Mouse (Mus musculus) layer of hippocampus, adult 11-12 months (tissue): Measurements from ENCODE around the gene Fpr3.
"Not testable (repeated sequence)": the region's sequence is repeated elsewhere in the genome, so short reads cannot be mapped to it uniquely, and the experiment has no call there.

Experiments used
- DNase-seq: peaks from one replicate; pipeline ENCODE4 v3.0.0; 2022; ENCODE audit warnings: low spot score

Fpr3 gene

DNA sequence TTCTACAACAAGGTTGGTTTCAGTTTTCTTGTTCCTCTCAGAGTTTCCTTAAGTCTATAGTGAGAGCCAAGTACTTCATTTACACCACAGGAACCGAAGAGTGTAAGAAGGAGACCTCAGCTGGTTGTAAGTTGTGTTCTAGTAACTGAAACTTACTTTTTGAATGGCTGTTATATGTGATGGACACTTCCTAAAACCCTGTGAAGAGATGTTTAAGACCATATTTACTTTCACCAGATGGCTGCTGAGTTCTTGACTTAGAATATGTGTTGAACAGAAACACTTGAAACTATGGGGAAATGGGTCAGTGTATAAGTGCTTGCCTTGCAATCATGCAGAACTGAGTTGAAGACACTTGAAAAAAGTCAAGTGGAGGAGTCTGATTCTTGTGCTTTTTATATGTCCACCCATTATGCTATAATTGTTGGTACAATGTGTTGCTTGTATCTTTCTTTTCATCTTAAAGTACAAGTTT is at the start of gene Fpr3, which contains the start of gene Fpr2:
Gene Fpr3 (plus strand): TSS at position 79 of the 475 bp plus-strand sequence.
Gene Fpr2 (plus strand): TSS at position 51 of the 475 bp plus-strand sequence.
- DNase-seq: no peak

DNA sequence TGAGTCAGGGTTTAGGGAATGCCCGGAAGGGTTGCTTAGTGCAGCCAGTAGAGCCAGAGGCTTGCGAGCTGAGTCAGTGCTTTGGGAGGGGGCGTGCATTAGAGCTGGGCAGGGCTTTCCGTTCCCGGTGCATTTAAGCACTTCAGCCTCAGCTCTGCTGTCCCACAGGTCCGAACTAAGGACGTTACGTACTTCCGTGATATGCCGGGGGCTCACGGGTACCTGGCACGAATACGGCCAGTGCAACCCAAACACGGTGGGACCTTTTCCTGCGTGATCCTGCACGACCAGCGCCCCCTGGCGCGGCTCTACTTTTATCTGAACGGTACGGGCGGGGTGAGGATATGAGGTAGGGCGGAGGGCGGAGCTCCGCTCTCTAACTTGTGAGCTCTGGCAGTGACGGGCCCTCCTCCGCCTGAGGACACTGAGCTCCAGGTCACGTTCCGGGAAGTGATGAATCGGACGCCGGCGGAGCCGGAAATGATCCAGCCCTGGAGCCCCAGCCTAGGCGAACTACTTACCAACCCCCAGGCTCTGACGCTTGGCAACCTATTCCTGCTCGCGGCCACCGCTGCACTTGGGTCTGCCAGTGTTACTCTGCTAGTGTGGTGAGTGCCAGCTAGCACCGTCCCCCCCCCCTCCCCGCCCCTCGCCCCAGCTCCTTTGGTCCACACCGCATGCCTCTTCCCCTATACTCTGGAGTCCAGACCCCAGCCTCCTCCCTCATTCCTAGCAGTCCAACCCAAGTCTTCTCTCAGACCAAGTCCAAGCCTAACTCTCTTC is 49.5 kb upstream of the Fpr3 start:
- DNase-seq: peak; percentile 99

DNA sequence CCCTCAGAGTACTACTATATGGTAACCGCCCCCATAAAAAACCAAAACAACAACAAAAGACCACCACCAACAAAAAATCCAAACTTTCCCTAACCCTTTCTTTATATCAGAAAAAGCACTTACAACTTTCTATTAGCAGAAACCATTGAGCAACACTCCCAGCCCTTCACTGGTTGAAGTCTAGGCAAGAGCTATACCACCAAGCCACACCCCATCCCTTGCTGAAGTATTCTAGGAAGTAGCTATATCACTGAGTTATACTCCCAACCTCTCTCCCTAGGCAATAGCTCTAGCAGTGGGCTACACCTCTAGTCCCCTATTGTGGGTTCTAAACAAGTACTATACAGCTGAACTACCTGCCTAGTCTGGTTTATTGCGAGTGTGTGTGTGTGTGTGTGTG is 48.4 kb upstream of the Fpr3 start:
- no peak for DNase-seq

DNA sequence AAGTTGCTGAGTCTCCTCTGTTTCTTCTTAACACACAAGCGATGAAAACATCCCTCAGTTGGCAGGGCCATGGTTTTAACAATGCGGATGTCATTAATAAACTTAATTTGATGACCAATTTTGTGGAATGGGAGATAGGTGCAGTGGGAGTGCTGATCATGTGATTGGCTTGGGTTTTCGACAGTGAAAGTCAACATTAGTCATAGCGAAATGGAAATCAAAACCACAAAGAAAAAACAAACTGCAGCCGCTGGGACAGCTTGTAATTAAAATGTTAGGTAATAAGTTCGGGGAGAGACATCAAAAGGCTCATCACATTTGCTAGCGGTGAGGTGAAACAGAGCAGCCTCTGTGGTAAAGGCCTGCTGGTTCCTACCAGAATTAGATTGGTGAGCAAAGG is 46.9 kb upstream of the Fpr3 start:
- no peak for DNase-seq

DNA sequence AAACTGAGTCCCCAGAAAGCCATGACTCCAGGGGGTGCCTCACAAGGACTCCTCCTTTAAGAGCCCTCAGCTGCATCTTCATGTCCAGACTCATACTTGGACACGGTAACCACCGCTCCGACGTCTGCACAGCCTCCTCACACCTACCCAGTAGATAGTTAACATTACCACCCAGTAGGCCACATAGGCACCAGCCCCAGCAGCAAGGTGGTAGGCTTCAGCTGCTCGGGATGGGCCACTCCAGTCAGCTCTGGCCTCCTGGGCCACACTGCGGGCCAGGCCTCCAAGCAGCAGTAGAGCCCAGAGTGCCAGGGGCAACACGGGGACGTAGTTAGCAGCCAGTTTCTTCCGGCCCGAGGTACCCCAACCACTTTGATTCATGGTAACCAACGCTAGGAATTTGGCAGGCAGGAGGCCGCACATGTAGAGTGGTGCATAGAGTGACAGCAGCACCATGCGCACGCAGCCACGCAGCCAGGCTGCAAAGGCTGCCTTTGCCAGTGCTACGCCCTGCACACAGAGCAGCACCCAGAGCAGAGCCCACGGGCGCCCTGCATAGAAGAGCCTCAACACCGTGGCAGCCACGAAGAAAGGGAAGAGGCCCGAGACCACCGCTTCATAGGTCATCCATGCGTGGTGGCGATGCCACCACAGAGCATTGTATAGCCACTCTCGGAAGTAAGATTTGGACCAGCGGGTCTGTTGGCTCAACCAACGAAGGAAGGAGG is 44.0 kb upstream of the Fpr3 start:
- no peak for DNase-seq

DNA sequence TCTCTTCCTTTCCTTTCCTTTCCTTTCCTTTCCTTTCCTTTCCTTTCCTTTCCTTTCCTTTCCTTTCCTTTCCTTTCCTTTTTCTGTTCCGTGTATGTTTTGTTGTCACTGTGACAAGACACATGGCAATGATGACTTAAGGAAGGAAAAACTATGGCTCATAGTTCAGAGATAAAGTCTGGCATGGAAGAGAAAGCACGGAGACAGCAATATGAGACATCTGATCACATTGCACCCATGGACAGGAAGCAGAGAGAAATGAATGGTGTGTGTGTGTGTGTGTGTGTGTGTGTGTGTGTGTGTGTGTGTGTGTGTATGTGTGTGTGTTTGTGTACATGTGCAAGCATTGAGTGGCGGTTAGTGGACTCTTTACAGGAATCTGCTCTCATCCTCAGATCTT is 43.0 kb upstream of the Fpr3 start:
- not testable (repeated sequence) for DNase-seq

DNA sequence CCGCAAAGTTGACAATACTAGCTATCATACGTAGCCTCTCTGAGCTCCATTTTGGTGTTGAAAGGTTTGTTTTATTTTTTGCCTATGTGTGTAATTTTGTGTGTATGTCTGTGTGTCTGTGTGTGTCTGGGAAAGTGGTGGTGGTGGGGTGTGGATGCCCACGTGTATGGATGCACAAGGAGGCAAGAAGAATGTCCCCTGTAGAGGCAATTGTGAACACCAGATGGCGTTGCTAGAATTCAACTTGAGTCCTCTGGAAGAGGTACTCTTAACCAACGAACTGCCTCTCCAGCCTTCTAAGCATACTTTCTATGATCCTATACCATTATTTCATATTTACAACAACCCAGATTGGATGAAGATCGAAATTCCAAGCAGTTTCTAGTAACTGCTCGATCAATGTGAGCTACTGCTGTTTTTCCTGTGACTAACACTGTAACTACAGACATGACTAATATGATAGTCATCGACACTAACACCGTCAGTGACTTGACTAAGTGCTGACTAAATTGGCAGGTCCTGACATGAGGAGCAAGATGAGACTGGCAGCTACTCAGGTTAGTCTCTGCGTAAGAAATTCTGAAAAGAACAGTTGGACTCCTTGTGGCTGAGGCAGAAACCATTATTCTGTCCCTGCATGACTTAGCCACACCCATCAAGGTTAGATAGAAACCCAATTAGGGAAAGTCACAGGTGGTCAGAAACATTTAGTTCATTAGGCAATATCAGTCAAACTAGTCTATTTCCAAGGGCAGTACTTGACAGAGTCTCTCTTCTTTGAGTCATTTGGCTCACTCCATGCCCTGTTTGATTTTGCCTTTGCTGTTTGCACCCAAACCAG is 42.2 kb upstream of the Fpr3 start:
- peak; percentile 43 for DNase-seq

DNA sequence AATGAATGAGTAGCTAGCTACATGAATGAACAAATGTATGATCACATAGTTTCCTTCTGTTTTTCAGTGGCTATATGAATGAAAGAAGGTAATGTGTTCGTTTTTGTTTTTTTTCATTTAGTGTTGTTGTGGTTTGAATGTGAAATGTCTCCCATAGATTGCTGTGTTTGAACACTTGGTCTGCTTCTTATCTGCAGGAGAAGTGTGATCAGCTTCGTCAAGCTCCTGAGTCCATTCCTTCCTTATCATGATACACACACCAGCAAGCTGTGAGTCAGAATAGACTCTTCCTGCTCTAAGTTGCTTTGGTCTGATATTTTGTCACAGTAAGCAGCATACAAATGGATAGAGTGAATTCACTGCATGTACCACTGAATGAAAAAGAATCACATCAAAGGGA is 38.7 kb upstream of the Fpr3 start:
- DNase-seq: no peak

DNA sequence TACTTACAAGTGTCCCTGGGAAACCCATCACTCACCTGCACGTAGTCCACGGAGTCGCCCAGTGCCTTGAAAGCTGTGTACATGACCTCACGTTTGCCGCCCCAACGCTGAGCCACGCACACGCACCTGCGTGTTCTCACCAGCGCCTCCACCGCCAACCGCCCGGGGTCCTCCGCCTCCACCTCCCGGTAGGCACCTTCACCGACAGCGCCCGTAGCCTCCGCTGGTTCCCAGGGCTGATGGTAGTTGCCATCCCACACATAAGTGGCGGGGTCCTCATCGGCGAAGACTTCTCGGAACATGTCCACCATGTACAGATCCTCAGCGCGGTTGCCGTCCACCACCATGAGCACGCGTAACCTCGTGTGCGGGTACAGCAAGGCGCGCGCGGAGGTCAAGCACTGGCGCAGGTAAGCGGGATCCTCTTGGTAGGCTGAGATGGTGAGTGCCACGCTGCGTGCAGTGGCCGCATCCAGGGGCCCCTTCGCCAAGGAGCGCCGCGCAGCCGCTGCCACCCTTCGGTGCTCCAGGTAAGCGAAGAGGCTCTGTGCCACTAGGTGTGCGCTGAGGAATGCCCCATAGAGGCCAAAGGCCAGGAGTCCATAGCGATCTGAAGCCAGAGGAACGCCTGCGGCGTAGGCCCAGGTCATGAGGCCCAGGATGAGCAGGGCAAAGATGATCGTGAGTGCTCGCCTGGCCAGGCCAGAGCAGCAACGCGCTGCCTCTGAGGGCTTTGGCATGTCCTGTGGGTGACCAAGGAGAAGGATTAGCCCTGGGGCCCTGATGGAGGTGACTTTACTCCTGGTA is 37.5 kb upstream of the Fpr3 start:
- no peak for DNase-seq

DNA sequence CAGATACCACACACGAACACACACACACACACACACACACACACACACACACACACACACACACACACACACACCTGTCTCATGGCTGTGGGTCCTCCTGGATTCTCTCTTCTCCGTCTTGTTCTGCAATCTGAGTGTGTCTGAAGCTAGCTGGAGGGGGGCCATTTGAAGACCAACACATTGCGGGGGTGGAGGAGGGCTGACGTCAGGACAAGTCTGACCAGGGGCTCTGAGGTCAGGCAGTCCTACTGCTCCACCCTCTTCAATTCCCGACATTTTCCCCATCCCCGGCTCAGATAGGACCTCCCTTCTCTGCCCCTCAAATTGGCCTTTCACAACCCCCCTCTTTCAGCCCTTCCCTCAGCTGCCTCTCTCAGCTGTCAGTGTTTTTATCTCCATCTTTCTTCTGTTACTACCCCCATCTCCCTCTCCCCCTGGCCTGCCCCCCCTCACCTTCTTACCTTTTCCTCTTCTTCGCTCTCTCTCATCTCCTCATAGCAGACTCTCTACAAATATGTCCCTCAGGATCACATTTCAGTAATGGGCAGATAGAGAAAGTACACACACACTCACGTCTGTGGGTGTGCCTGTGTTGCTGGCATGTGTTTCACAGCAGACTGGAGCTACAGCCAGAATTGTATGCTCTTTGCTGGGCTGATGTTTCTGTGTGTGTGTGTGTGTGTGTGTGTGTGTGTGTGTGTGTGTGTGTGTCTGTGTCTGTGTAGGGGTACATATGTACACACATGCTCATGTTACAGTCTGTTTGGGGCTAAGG is 32.4 kb upstream of the Fpr3 start, which contains the start of gene Has1:
Gene Has1 (minus strand): TSS at position 142 of the 775 bp plus-strand sequence.
- DNase-seq: no peak

DNA sequence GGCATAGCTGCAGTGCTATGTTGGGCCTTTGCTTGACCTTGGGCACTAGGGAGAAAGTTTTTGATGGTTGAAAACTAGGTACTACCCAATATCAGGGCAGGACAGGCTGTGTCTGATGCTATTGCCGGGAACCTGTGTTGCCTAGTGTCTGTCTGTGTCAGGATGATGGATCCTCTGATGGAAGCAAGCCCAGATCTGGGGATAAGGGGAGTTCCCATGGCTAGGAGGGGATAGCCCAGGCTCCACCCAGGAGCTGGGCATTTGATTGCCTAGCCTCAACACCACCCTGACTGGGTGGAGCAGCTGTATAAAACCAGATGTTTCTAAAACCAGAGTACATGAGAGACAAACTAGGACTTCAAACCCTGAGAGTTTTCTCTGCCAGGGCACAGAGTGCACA is 31.0 kb upstream of the Fpr3 start:
- DNase-seq: no peak

DNA sequence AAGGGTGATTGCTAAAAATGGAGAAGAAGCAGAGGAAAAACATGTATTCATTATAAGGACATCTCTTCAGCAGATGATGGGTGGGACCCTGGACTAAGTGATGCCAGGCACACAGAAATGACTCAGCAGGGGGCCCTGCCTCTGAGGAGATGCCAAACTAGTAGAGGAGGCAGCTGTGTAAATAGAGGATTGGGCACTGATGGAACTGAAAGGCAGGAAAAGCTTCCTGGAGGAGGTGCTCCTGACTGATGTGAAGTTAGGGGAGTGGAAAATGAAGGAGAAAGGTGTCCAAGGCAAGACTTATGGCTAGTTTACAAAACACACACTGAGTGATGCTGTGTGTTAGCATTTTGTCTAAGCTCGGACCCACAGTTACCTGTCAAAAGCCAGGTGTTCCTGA is 30.2 kb upstream of the Fpr3 start:
- DNase-seq: no peak

DNA sequence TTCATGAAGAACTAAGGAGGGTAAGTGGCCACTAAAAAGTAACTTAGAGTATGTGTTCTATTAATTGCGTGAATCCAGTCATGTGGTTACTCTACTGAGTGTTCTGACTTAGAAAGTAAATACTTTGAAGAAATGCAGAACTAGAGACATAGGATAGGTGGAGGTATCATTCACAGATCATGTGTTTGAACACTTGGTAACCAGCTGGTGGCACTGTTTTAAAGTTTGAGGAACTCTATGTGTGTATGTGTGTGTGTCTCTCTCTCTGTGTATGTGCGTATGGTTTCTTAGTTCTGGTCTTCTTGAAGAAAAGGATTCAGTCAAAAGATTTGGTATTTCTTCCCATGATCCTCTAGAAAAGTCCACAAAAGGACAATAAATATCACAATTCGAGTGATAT is 27.5 kb upstream of the Fpr3 start:
- no peak for DNase-seq

DNA sequence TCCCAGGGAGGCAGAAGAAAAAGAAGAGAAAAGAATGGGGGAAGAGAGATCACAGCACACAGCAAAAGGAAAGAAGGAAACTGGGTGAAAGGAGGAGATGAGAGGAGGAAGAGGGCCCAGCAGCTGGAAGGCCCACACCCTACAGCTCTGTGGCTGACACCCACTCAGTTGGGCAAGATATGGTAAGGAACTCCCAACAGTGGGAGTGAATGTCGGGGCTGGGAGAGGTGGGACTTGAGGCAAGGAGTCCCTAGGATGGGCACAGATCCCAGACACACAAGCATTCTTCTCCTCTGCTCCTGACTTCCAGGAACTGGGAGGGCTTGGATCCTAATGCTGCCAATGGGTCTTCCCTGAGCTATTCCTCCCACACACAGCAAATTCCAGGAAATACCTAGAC is 25.3 kb upstream of the Fpr3 start:
- DNase-seq: no peak

DNA sequence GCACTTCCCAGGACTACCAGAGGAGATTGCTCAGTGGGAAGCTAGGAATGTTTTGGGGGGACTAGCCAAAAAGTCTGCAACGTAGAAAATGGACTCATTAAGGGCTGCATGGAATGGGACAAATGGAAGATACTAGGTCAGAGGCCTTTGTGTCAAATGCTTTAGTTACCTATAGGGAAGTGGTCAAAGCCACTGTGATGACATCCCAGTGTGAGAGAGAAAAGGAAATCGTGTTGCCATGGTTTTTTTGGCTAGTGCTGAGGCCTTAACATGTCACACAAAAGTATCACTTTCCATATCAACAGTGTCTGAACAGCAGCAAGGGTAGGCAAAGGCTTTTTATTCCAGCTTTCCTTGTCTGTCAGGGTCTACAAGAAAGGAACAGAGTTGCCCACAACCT is 22.5 kb upstream of the Fpr3 start:
- no peak for DNase-seq

DNA sequence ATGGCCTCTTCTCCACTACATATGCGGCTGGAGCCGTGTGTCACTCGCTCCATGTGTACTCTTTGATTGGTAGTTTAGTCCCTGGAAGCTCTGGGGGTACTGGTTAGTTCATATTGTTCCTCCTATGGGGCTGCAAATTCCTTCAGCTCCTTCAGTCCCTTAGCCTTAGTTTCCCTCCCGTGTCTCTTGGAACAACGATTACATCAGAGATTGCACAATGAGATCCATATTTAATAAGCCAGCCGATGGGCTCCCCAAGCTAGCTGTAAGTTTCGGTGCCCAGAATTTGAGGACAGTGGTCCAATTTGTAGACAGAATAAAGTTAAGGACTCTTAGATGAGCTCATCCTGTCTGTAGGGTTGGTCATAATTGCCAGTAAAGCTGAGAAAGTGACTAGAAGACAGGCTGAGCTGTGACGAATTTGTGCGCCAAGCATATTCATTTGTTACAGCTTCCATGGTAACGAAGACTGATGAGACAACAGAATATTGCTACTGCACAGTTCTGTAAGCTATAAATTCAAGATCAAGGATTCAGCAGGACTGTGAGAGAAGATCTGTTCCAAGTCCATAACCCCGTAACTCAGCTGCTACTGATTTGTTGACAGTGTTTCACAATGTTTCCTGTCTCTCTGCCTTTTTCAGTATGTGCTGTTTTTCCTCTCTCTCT is 20.7 kb upstream of the Fpr3 start:
- DNase-seq: peak; percentile 9

DNA sequence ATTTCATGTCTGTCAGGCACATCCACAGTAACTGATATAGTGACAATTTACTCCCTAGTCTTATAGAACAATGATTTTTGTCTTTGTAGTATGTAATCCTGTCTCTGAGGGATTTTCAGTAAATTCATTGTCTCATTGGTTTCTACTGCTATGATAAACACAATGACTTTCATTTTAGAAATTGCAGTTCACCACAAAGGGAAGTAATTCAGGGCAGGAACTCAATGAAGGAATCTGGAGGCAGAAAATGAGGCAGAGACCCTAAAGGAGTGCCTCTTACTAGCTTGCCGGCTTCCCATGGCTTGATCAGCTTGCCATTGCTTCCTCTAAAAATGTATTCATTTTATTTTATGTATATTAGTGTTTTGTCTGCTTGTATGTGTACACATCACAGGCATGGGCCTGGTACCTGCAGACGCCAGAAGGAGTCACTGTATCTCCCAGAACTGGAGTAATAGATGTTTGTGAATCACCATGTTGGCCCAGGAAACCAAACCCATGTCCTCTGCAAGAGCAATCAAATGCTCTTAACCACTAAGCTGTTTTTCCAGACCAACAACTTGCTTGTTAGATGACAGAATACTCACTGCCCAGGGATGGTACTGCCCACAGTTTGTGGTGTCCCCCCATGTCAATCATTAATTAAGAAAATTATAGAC is 16.6 kb upstream of the Fpr3 start:
- no peak for DNase-seq

DNA sequence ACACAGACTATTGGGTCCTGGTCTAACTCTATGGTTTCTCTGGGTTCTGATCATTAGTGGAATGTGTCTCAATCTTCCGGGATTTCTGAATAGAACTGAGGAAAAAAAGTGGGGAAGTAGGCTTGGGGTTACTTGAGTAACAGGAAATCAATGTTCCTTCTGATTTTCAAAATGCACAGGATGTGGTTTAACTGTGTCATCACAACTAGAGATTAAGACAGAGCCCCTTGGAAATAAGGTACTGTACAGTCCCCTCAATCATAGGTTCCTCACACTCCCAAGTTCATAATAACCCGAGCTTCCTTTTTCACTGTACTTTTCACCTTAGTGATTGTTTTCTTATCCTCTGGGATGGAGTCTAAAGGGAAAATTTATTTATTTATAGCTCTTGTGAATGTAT is 16.0 kb upstream of the Fpr3 start:
- DNase-seq: no peak

DNA sequence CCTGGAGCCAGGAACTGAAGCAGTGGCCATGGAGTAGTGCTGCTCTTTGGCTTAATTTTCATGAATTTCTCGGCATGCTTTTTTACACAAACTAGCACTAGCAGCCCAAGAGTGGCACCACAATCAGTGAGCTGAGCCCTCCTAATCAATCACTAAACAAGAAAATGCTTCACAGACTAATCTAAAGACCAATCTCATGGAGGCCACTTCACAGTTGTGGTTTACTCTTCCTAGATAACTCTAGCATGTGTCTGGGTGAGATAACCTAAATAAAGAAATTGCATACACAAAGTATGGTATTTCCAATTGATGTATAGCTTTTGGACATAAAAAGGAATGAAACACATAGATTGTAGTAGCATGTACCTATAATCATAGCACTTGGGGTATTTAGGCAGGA is 8.3 kb upstream of the Fpr3 start:
- no peak for DNase-seq

DNA sequence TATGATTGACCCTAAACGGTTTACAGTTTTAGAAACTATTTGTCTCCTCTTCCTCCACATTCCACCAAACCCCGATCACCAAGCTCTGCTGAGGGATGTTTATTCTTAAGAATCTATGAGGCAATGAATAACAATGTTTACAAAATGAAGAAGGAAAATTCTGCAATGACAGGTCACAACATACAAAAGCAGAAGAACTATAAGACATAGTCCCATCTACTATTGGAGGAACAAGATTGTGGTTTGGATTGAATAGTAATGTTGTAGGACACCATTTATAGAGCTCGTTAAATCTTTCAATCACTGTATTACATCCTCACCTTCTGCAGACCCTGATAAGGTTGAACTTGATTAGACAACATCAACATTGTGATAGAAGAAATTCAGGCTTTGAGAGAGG is 5.0 kb upstream of the Fpr3 start:
- no peak for DNase-seq
